8 mouse cellular contexts compared by ENCODE assay signal in the genomic region with DNA sequence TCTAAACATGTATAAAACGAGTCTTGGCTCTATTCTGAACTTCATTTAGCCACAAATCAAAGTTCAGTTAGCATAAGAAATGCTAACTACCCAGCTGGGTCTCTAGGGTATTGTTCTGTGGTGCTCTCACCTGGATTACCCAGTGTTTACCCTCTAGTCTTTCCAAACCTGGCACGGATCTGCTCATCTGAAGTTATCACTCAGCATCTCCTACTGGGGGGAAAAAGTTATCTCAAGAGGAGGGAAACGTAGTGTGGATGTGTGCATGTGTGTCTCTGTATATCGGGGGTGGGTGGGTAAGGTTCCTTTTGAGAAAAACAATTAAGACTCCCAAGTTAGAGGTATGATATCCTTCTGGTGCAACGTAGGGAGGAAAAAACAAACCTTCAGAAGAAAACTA. TPM values are rescaled to one million over a fixed set of nuclear protein-coding genes. Genes with fewer than 3 reads are reported as not detected.
DNase-seq lines count a peak whose midpoint lies in the region; ATAC-seq and TF ChIP-seq lines count a peak whose summit lies in the region.

No protein-coding gene starts in this region.

- H3K79me2 ChIP-seq in myocyte (ENCODE audit: control insufficient read depth, insufficient read depth) = peaks cover 33% of the 10 kb centered on the region
- no peaks in the 10 kb centered on the region for H3K79me2 ChIP-seq in heart, adult 2 months (replicated peaks; ENCODE audit: control insufficient read depth, insufficient read depth, low read length)

- H3K4me1 ChIP-seq in kidney, embryonic 16.5 days (ENCODE audit: insufficient read depth, low read length) = peaks cover 17% of the 10 kb centered on the region
- no peaks in the 10 kb centered on the region for H3K4me1 ChIP-seq in kidney, adult 2 months (ENCODE audit: control insufficient read depth, insufficient read depth, low read length)
- H3K4me1 ChIP-seq in embryonic facial prominence, embryonic 11.5 days (ENCODE audit: control insufficient read depth, insufficient read depth, low read length) = no peaks in the 10 kb centered on the region
- peaks cover 10% of the 10 kb centered on the region for H3K4me1 ChIP-seq in intestine, embryonic 14.5 days (replicated peaks; ENCODE audit: control insufficient read depth, insufficient read depth, low read length)
- peaks cover 1% of the 10 kb centered on the region for H3K4me1 ChIP-seq in heart, adult 2 months (ENCODE audit: control insufficient read depth, insufficient read depth, low read length)

- peak overlapping the region; percentile 97 for H3K4me2 ChIP-seq in kidney, embryonic 16.5 days (replicated peaks; ENCODE audit: low read depth, low read length)
- peak overlapping the region; percentile 87 for H3K4me2 ChIP-seq in embryonic facial prominence, embryonic 11.5 days (ENCODE audit: low read depth, low read length)
- H3K4me2 ChIP-seq in intestine, embryonic 14.5 days (ENCODE audit: low read length) = peak overlapping the region; percentile 54
- H3K4me2 ChIP-seq in myocyte (ENCODE audit: low read depth) = peak overlapping the region; percentile 77

- no peak overlapping the region for H3K27ac ChIP-seq in kidney, embryonic 16.5 days (ENCODE audit: low read length)
- no peak overlapping the region for H3K27ac ChIP-seq in kidney, adult 2 months (ENCODE audit: insufficient read depth, low read depth, low read length)
- no peak overlapping the region for H3K27ac ChIP-seq in embryonic facial prominence, embryonic 11.5 days (replicated peaks; ENCODE audit: low read depth, low read length)
- H3K27ac ChIP-seq in intestine, embryonic 14.5 days (ENCODE audit: low read depth) = peak overlapping the region; percentile 88; the same call in 1 of the 2 replicates
- no peak overlapping the region for H3K27ac ChIP-seq in heart, adult 2 months

- no peak overlapping the region for H3ac ChIP-seq in myocyte (ENCODE audit: control insufficient read depth, insufficient read length)

- H3K9ac ChIP-seq in kidney, embryonic 16.5 days (replicated peaks; ENCODE audit: low read length) = peak overlapping the region; percentile 43
- H3K9ac ChIP-seq in embryonic facial prominence, embryonic 11.5 days (replicated peaks; ENCODE audit: low read length) = no peak overlapping the region
- H3K9ac ChIP-seq in intestine, embryonic 14.5 days (ENCODE audit: low read length) = peak overlapping the region; percentile 71
- H3K9ac ChIP-seq in heart, adult 2 months (ENCODE audit: low read depth, low read length) = no peak overlapping the region

- no peak for TF ChIP-seq EP300 in heart, adult 2 months (IDR thresholded peaks at IDR 0.05; ENCODE audit: insufficient read depth, low read depth, low read length)

- no peaks in the 10 kb centered on the region for H3K27me3 ChIP-seq in kidney, embryonic 16.5 days (ENCODE audit: insufficient read depth, low read length)
- no peaks in the 10 kb centered on the region for H3K27me3 ChIP-seq in kidney, adult 2 months (replicated peaks; ENCODE audit: control insufficient read depth, insufficient read depth, low read length)
- H3K27me3 ChIP-seq in embryonic facial prominence, embryonic 11.5 days (ENCODE audit: control insufficient read depth, insufficient read depth, low read length) = no peaks in the 10 kb centered on the region
- H3K27me3 ChIP-seq in intestine, embryonic 14.5 days (replicated peaks; ENCODE audit: control insufficient read depth, insufficient read depth, low read length) = no peaks in the 10 kb centered on the region
- H3K27me3 ChIP-seq in myocyte (ENCODE audit: control insufficient read depth, insufficient read depth, insufficient read length) = no peaks in the 10 kb centered on the region
- no peaks in the 10 kb centered on the region for H3K27me3 ChIP-seq in heart, adult 2 months (ENCODE audit: control insufficient read depth, insufficient read depth, low read length)

- peak overlapping the region; percentile 74 for H3K4me3 ChIP-seq in kidney, embryonic 16.5 days (ENCODE audit: low read length)
- H3K4me3 ChIP-seq in kidney, adult 2 months (ENCODE audit: insufficient read depth, low read depth, low read length) = no peak overlapping the region
- H3K4me3 ChIP-seq in embryonic facial prominence, embryonic 11.5 days (ENCODE audit: low read depth, low read length) = peak overlapping the region; percentile 64
- peak overlapping the region; percentile 55 for H3K4me3 ChIP-seq in intestine, embryonic 14.5 days (ENCODE audit: low read depth, low read length)
- H3K4me3 ChIP-seq in myocyte = peak overlapping the region; percentile 62
- no peak overlapping the region for H3K4me3 ChIP-seq in heart, adult 2 months

- 32% methylated on average over 5 of the region's 5 CpGs for WGBS in kidney, embryonic 16.5 days
- 53% methylated on average over 5 of the region's 5 CpGs for WGBS in kidney, adult 2 months
- 28% methylated on average over 5 of the region's 5 CpGs for WGBS in embryonic facial prominence, embryonic 11.5 days
- WGBS in intestine, embryonic 14.5 days = 37% methylated on average over 5 of the region's 5 CpGs
- 47% methylated on average over 5 of the region's 5 CpGs for WGBS in heart, adult 2 months

- H3K36me3 ChIP-seq in kidney, embryonic 16.5 days (ENCODE audit: insufficient read depth, low read length) = peaks cover 15% of the 10 kb centered on the region
- H3K36me3 ChIP-seq in kidney, adult 2 months (ENCODE audit: control insufficient read depth, insufficient read depth, low read length) = no peaks in the 10 kb centered on the region
- H3K36me3 ChIP-seq in embryonic facial prominence, embryonic 11.5 days (replicated peaks; ENCODE audit: control insufficient read depth, insufficient read depth, low read depth, low read length) = peaks cover 2% of the 10 kb centered on the region; the same call in 1 of the 2 replicates
- 0 out of 2 replicates have a peak, but pooled peaks cover 4% of the 10 kb centered on the region for H3K36me3 ChIP-seq in intestine, embryonic 14.5 days (ENCODE audit: control insufficient read depth, insufficient read depth, low read length)
- no peaks in the 10 kb centered on the region for H3K36me3 ChIP-seq in myocyte (ENCODE audit: control insufficient read depth, insufficient read depth)
- no peaks in the 10 kb centered on the region; the same call in 1 of the 2 replicates for H3K36me3 ChIP-seq in heart, adult 2 months (ENCODE audit: control insufficient read depth, insufficient read depth, low read length)

- TF ChIP-seq CTCF in kidney, adult 2 months (conservative IDR thresholded peaks at IDR 0.05; ENCODE audit: insufficient read depth, insufficient read length, low read depth, low read length) = no peak
- no peak for TF ChIP-seq CTCF in heart, adult 2 months (IDR thresholded peaks at IDR 0.05)

- no peak for DNase-seq in kidney, adult 2 months
- DNase-seq in embryonic facial prominence, embryonic 11.5 days (ENCODE audit: low spot score) = peak; percentile 6
- no peak for DNase-seq in intestine, embryonic 14.5 days (ENCODE audit: low spot score)
- DNase-seq in ovary, postnatal 10 days (ENCODE audit: low spot score) = no peak
- no peak for DNase-seq in cerebellum, adult 11 months
- DNase-seq in heart, adult 2 months = no peak

- no peak for ATAC-seq in kidney, embryonic 16.5 days (ENCODE audit: low FRiP score, low TSS enrichment)
- no peak for ATAC-seq in embryonic facial prominence, embryonic 11.5 days (replicated peaks; ENCODE audit: insufficient number of reproducible peaks, low FRiP score, low TSS enrichment, low read depth)
- ATAC-seq in intestine, embryonic 14.5 days (replicated peaks; ENCODE audit: low FRiP score, low TSS enrichment, low read depth) = no peak

- no peaks in the 10 kb centered on the region for H3K9me3 ChIP-seq in kidney, embryonic 16.5 days (ENCODE audit: low read length)
- H3K9me3 ChIP-seq in embryonic facial prominence, embryonic 11.5 days (replicated peaks; ENCODE audit: control insufficient read depth, low read length) = no peaks in the 10 kb centered on the region
- H3K9me3 ChIP-seq in intestine, embryonic 14.5 days (ENCODE audit: control insufficient read depth, low read length) = 0 out of 2 replicates have a peak, but pooled peaks cover under 1% of the 10 kb centered on the region

- no peak for TF ChIP-seq POLR2A in kidney, adult 2 months (IDR thresholded peaks at IDR 0.05; ENCODE audit: low read depth, low read length)
- TF ChIP-seq POLR2A in myocyte (IDR thresholded peaks at IDR 0.05; ENCODE audit: insufficient read length, low read depth) = no peak
- TF ChIP-seq POLR2A in heart, adult 2 months (IDR thresholded peaks at IDR 0.05; ENCODE audit: insufficient read depth, low read depth, low read length) = no peak

- intact Hi-C loops in heart, adult 2 months (cut with DNase I) = no loop called here

TF ChIP-seq in myocyte, 11 proteins besides CTCF, POLR2A, EP300 and RAD21:
- TF ChIP-seq USF1 (IDR thresholded peaks at IDR 0.05; ENCODE audit: low read depth) = no peak
- no peak for TF ChIP-seq POLR2AphosphoS2 (IDR thresholded peaks at IDR 0.05; ENCODE audit: insufficient read length, low read depth)
- no peak for TF ChIP-seq MYOG (IDR thresholded peaks at IDR 0.05; ENCODE audit: control insufficient read depth in 1 of 3, insufficient read depth in 1 of 3, insufficient read length in 2 of 3, low read depth in 2 of 3)
- TF ChIP-seq SRF (IDR thresholded peaks at IDR 0.05; ENCODE audit: control insufficient read depth, insufficient read length, low read depth) = no peak
- TF ChIP-seq MYOD1 (IDR thresholded peaks at IDR 0.05; ENCODE audit: control insufficient read depth in 1 of 3, insufficient read length in 2 of 3, low read depth in 2 of 3) = no peak
- TF ChIP-seq MAX (IDR thresholded peaks at IDR 0.05; ENCODE audit: low read depth) = no peak
- TF ChIP-seq TCF3 (IDR thresholded peaks at IDR 0.05; ENCODE audit: insufficient read length, low read depth) = no peak
- TF ChIP-seq E2F4 (IDR thresholded peaks at IDR 0.05; ENCODE audit: insufficient read depth) = no peak
- no peak for TF ChIP-seq TCF12 (IDR thresholded peaks at IDR 0.05; ENCODE audit: insufficient read depth, poor library complexity, severe bottlenecking)
- TF ChIP-seq REST (IDR thresholded peaks at IDR 0.05; ENCODE audit: insufficient read depth, insufficient read length) = no peak
- TF ChIP-seq CEBPB (IDR thresholded peaks at IDR 0.05; ENCODE audit: insufficient read depth, poor library complexity, severe bottlenecking) = no peak

RNA-seq across cellular contexts. Expression of a gene that starts 1.8 kb away (rescaled TPM):
- 38.3 and 39.8 TPM in 2 replicates for polyA plus RNA-seq in kidney, embryonic 16.5 days (2015; fragmentation: Nextera tagmentation; extraction: Ambion mirVana)
- 7.1 and 7.4 TPM in 2 replicates for polyA plus RNA-seq in kidney, adult 2 months (2012; rRNA removed)
- polyA plus RNA-seq in embryonic facial prominence, embryonic 11.5 days (2014; fragmentation: Nextera tagmentation; extraction: Ambion mirVana) = 17.5 and 21.0 TPM in 2 replicates
- 17.7 and 21.7 TPM in 2 replicates for polyA plus RNA-seq in intestine, embryonic 14.5 days (2014; fragmentation: Nextera tagmentation; extraction: Ambion mirVana)
- 35.8 TPM for polyA plus RNA-seq in myocyte (2012; fragmentation: generic; extraction: Trizol)
- total RNA-seq in heart, adult 2 months (2021) = 1 to 10 TPM; 4.4 to 5.3 TPM
- 4.8 and 5.2 TPM in 2 replicates for polyA plus RNA-seq in heart, adult 2 months (2012; rRNA removed)

Comparison
In these comparisons a context has a peak if more than half of its experiments do, and no peak if none do; other contexts are left out.
1. H3K4me3 ChIP-seq: peak in kidney, embryonic 16.5 days (single experiment), embryonic facial prominence, embryonic 11.5 days (single experiment), intestine, embryonic 14.5 days (single experiment) and myocyte (single experiment); none in kidney, adult 2 months (single experiment) and heart, adult 2 months (single experiment).
2. H3K9ac ChIP-seq: peak in kidney, embryonic 16.5 days (single experiment) and intestine, embryonic 14.5 days (single experiment); none in embryonic facial prominence, embryonic 11.5 days (single experiment) and heart, adult 2 months (single experiment).
3. Peak in every context shown above with its lines, with median percentiles within 50 percentile points of each other: H3K4me2 ChIP-seq.